Mouse (Mus musculus) lung, embryonic 15.5 days (tissue): ENCODE data around the gene Hook2. TPM values are rescaled to one million over a fixed set of nuclear protein-coding genes. Genes with fewer than 3 reads are reported as not detected.
A peak's percentile ranks its signal among the peaks of the same experiment; 100 is the strongest.

Experiments used
- ATAC-seq: fragments of 200-750 bp; cut with Nextera tagmentation; 2 replicates; pipeline ENCODE4 v1.8.0; 2017; ENCODE audit warnings: moderate number of reproducible peaks, borderline replicate concordance; ENCODE audit not compliant: low FRiP score, low TSS enrichment; ENCODE audit errors: extremely low read depth
- H3K27ac ChIP-seq: fragments of 300-500 bp; sonication (generic); 2 replicates; pipeline ENCODE4 v1.5.1; 2015; ENCODE audit warnings: moderate library complexity, mild to moderate bottlenecking, inconsistent platforms
- H3K27me3 ChIP-seq: fragments of 300-500 bp; sonication (generic); 2 replicates; pipeline ENCODE4 v1.6.1; 2015; ENCODE audit warnings: inconsistent platforms
- H3K36me3 ChIP-seq: fragments of 300-500 bp; sonication (generic); 2 replicates; pipeline ENCODE4 v1.6.1; 2015; ENCODE audit warnings: inconsistent platforms
- H3K4me1 ChIP-seq: fragments of 300-500 bp; sonication (generic); 2 replicates; pipeline ENCODE4 v1.6.1; 2015; ENCODE audit warnings: inconsistent platforms
- H3K4me2 ChIP-seq: fragments of 300-500 bp; sonication (generic); 2 replicates; pipeline ENCODE4 v1.6.1; 2015; ENCODE audit warnings: inconsistent platforms, mild to moderate bottlenecking, moderate library complexity
- H3K4me3 ChIP-seq: fragments of 300-500 bp; sonication (generic); 2 replicates; pipeline ENCODE4 v1.5.1; 2015; ENCODE audit warnings: mild to moderate bottlenecking, inconsistent platforms
- H3K9ac ChIP-seq: fragments of 300-500 bp; sonication (generic); 2 replicates; pipeline ENCODE4 v1.6.1; 2015; ENCODE audit warnings: inconsistent platforms
- H3K9me3 ChIP-seq: fragments of 300-500 bp; sonication (generic); 2 replicates; pipeline ENCODE4 v1.6.1; 2016; ENCODE audit warnings: inconsistent platforms
- WGBS: fragments of 180-500 bp; shearing (Covaris S2); methylation state at CpG from one replicate; pipeline ENCODE4 v1.1.7; 2015; 5-methylcytosine and 5-hydroxymethylcytosine counted together
- polyA plus RNA-seq: library from polyadenylated mRNA; unstranded; fragments of >200 nt; fragmentation: Nextera tagmentation; extraction: Ambion mirVana; gene quantifications from 2 replicates; pipeline ENCODE4 v1.2.1, GENCODE M21; 2015

Hook2 gene
- polyA plus RNA-seq = 23.2 and 23.9 TPM in 2 replicates

DNA sequence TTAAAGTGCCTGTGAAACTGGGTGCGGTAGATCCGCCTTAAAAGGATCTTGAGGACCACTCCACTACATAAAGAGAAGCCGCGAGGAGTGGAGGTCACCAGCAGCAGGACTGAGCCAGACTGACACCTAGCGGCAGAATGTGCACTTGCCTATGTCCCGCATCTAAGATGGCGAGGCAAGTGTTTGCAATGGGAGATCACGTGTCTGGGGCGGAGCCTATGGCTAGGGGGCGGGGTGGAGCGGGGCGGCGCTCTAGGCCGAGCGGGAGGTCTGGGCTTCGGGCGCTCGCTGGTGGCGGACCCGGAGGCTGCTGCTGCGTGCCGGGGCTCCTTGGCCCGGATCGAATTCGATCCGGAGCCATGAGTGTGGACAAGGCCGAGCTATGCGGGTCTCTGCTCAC, at the start of gene Hook2:
Gene Hook2, plus strand, starts transcription at position 255 of the 400 bp plus-strand sequence.
- H3K9me3 ChIP-seq = no peaks in the 10 kb centered on the region
- ATAC-seq = peak; percentile 87
- peaks cover 6% of the 10 kb centered on the region; the same call in 1 of the 2 replicates for H3K27me3 ChIP-seq
- no peaks in the 10 kb centered on the region for H3K36me3 ChIP-seq
- peak within 1 kb of the TSS; percentile 85 for H3K4me2 ChIP-seq
- H3K27ac ChIP-seq = peak within 1 kb of the TSS; percentile 83
- peak within 1 kb of the TSS; percentile 62 for H3K9ac ChIP-seq
- H3K4me1 ChIP-seq = peaks cover 30% of the 10 kb centered on the region
- WGBS = 1% methylated on average over 28 of the region's 28 CpGs
- peak within 1 kb of the TSS; percentile 53 for H3K4me3 ChIP-seq

DNA sequence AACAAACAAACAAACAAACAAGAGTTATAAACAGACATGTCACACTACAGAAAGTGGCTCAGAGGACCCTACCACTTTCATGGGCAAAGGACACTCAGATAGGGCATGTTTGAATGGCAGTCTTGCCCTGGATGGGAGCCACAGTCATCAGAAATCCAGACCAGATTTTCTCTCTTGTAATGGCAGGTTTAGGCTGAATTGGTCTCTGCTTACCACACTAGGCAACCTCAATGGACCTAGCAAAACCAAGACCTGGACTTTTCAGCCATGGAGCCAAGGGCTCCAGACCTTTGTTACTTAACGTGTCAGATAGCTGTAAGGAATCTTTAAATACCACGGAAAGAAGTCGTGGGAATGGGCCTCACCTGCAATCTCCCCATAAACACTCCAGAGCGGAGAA, 46.7 kb upstream of the Hook2 start:
- Histone ChIP-seq H3K9ac (no peak overlapping the region), H3K4me3 (no peak overlapping the region), H3K9me3 (no peaks in the 10 kb centered on the region), H3K36me3 (no peaks in the 10 kb centered on the region), H3K4me2 (no peak overlapping the region), H3K27ac (no peak overlapping the region), H3K27me3 (peaks cover 76% of the 10 kb centered on the region), H3K4me1 (peaks cover 22% of the 10 kb centered on the region)
- 20% methylated on average over 4 of the region's 4 CpGs for WGBS
- ATAC-seq = no peak

DNA sequence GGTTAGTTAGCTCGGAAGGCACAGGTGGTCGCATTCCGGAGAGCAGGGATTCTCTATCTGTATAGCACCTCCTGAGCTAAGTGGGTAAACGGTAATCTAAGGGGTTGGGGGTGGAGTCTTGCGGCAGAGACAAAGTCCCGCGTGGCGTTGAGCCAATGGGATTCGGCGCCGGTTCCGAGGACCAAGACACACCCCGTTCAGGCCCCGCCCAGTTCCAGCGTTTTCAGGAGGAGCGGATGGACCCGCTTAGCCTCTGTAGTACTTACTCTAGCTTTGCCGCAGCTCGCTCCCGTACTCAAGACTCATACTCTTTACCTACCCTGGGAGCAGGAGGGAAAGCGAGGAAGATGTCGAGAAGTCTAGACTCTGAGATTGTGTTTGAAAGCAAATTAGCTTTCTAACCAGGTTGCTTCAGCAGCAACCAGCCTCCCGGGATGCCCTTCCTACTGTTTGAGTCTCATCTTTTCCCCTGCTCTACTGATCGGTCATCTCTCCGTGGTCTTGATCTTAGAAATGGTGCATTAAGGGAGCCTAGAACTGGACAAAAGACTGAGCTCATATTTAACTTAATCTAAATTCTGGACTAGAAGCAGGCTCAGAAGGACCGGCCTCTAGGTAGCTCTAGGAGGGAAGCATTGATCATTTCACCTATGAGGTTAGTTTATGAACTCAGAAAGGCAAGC, 45.8 kb upstream of the Hook2 start:
- H3K4me3 ChIP-seq = no peak overlapping the region; the same call in 1 of the 2 replicates
- H3K4me1 ChIP-seq = peaks cover 22% of the 10 kb centered on the region
- no peaks in the 10 kb centered on the region for H3K36me3 ChIP-seq
- 3% methylated on average over 26 of the region's 26 CpGs for WGBS
- ATAC-seq = no peak
- H3K4me2 ChIP-seq = 0 out of 2 replicates have a peak overlapping the region, but pooled peaks have one; percentile 7
- H3K27me3 ChIP-seq = peaks cover 71% of the 10 kb centered on the region
- no peak overlapping the region for H3K27ac ChIP-seq
- no peak overlapping the region for H3K9ac ChIP-seq
- H3K9me3 ChIP-seq = no peaks in the 10 kb centered on the region

DNA sequence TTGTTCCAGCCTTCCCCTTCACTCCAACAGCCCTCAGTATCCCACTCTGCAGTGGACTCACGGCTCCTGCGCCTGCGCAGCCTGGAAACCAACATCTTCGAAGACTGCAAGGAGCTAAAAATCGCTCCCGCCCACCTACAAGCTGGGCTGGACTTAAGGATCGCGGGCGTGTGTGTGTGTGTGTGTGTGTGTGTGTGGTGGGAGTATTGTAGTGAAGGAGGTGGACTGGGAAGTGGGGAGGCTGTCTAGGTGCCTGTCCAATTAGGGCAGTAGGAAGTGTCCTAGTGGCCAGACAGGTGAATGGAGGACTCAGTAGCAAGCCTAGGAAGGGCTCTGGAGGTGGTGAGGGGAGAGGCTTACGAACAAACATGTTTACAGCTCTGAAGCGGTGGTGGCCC, 45.2 kb upstream of the Hook2 start:
- Histone ChIP-seq H3K9ac (no peak overlapping the region), H3K36me3 (no peaks in the 10 kb centered on the region), H3K4me1 (peaks cover 22% of the 10 kb centered on the region), H3K27ac (no peak overlapping the region), H3K4me3 (peak overlapping the region; percentile 41; the same call in 1 of the 2 replicates), H3K4me2 (peak overlapping the region; percentile 78), H3K27me3 (peaks cover 77% of the 10 kb centered on the region), H3K9me3 (no peaks in the 10 kb centered on the region)
- WGBS = 5% methylated on average over 11 of the region's 11 CpGs
- ATAC-seq = no peak

DNA sequence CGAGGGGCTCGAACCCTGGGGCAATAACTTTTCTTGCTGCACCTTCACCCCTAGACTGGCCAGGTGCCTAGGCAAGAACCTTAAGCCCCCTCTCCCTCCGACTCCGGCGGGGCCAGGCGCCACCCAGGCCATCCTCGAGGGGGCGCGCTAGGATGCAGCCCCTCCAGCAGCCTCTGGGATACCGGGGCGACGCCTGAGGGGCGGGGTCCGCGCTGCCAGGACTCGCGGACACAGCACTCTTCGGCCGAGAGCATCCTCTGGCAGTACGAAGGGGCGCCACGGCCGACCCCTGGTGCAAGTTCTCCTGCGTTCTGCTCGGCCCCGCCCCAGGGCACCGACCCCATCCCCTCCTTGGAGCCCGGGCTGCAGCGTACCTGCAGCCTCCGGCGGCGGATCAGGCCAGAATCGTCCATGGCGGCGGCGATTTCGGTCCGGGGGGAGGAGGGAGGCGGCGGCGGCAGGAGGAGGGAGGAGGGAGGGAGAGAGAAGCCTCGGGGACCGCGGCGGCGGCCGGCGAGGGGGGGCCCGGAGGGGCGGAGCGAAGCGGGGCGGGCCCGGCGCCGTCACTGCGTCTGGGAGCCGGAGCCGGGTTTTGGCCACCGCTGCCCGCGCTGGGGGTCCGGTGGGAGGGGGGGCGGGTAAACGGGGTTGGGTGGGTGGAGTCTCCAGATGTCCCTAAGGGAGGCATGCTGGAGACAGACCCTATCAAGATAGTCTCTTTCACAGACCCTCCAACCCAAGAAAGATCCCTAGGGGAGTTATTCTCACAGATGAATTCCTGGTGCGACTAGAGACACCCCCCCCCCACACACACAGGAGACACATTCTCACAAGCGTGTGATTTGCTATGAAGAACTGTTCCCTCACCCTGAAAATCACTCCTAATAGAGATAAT, 44.5 kb upstream of the Hook2 start:
- peaks cover 82% of the 10 kb centered on the region for H3K27me3 ChIP-seq

DNA sequence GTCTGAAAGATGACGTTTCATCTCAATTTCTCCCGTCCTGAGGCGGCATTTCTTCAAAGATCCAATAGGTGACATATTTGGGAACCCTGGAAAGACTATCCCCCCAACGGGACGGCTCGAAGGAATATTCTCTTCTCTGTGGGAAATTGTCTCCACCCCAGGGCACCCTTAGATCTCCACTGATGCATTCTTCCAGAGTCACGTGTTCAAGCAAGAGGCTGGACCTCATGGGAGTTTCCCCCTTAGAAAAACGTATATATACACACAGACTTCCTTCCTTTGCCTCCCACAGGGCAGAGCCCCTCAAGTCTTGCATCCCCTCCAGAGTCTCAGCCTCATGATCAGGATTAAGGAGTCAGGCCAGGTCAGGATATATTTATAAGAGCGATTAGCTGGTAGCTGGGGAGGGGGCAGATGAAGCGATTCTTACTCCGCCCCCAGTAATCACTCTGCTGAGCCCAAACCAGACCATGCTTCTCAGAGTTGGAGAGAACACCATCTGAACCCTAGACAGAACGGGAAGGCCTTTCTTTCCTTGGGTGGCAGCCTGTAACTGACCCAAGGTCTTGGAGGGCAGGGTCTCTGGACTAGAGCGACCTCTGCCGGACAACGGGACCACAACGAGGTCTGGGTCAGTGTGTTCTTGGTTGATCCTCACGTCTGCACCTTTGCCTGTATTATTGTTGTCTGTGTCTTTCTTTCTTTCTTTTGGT, 43.7 kb upstream of the Hook2 start, which contains the start of gene Rtbdn:
Gene Rtbdn, plus strand, starts transcription at position 464 of the 713 bp plus-strand sequence.
- Histone ChIP-seq H3K9ac (no peak within 1 kb of the TSS), H3K27ac (no peak within 1 kb of the TSS), H3K27me3 (peaks cover 86% of the 10 kb centered on the region), H3K4me3 (peak within 1 kb of the TSS; percentile 41), H3K9me3 (no peaks in the 10 kb centered on the region), H3K4me1 (peaks cover 22% of the 10 kb centered on the region), H3K4me2 (peak within 1 kb of the TSS; percentile 78), H3K36me3 (no peaks in the 10 kb centered on the region)
- 10% methylated on average over 17 of the region's 17 CpGs for WGBS
- peak; percentile 45; the same call in 1 of the 2 replicates for ATAC-seq

More for the DNA sequence above, 44.5 kb upstream of the Hook2 start:
- under 1% methylated on average over 49 of the region's 67 CpGs for WGBS
- Histone ChIP-seq H3K9ac (no peak overlapping the region), H3K9me3 (no peaks in the 10 kb centered on the region), H3K4me2 (peak overlapping the region; percentile 78), H3K4me3 (peak overlapping the region; percentile 41), H3K36me3 (no peaks in the 10 kb centered on the region), H3K27ac (no peak overlapping the region), H3K4me1 (peaks cover 22% of the 10 kb centered on the region)
- ATAC-seq = peak; percentile 35; the same call in 1 of the 2 replicates

DNA sequence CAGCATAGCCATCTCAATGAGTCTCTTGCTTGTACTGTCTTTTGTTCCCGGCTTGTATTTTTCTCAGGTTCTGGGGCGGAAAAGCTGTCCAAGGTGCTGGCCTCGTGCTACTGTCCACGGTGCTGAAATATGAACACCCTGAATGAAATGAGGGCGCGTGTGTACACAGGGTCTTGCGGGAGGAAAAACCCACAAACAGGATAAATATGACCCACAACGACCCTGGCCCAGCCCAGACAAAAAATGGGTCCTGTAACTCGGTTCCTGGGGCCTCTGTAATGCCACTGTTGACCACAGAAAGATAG, 43.2 kb upstream of the Hook2 start:
- peaks cover 22% of the 10 kb centered on the region for H3K4me1 ChIP-seq
- peaks cover 86% of the 10 kb centered on the region for H3K27me3 ChIP-seq
- WGBS = 12% methylated on average over 9 of the region's 9 CpGs
- no peak overlapping the region for H3K4me3 ChIP-seq
- no peak overlapping the region for H3K27ac ChIP-seq
- H3K9ac ChIP-seq = no peak overlapping the region
- H3K36me3 ChIP-seq = no peaks in the 10 kb centered on the region
- H3K9me3 ChIP-seq = no peaks in the 10 kb centered on the region
- H3K4me2 ChIP-seq = no peak overlapping the region
- ATAC-seq = no peak

DNA sequence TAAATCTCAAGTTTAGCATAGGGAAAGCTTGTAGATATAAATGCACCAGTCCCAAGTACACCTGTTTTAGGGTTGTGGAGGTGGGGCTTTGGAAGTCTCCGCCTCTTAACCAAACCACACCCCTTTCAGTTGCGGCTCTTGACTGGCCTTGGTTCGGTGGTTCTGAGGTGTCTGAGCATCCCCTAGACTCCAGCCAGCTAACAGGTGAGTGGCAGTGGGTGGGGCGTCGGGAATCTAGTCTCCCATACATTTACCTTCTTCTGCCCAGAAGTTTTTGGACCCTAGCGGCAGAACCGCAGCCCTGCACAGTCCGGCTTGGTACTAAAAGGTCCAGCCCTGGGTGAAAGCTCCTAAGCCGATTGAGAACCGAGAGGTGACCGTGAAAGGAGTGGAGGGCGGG, 40.6 kb upstream of the Hook2 start:
- H3K27ac ChIP-seq = no peak overlapping the region
- H3K9ac ChIP-seq = no peak overlapping the region
- no peak overlapping the region for H3K4me2 ChIP-seq
- no peak overlapping the region for H3K4me3 ChIP-seq
- 19% methylated on average over 12 of the region's 12 CpGs for WGBS
- ATAC-seq = no peak
- peaks cover 27% of the 10 kb centered on the region for H3K4me1 ChIP-seq
- no peaks in the 10 kb centered on the region for H3K36me3 ChIP-seq
- H3K27me3 ChIP-seq = peaks cover 76% of the 10 kb centered on the region
- no peaks in the 10 kb centered on the region for H3K9me3 ChIP-seq

DNA sequence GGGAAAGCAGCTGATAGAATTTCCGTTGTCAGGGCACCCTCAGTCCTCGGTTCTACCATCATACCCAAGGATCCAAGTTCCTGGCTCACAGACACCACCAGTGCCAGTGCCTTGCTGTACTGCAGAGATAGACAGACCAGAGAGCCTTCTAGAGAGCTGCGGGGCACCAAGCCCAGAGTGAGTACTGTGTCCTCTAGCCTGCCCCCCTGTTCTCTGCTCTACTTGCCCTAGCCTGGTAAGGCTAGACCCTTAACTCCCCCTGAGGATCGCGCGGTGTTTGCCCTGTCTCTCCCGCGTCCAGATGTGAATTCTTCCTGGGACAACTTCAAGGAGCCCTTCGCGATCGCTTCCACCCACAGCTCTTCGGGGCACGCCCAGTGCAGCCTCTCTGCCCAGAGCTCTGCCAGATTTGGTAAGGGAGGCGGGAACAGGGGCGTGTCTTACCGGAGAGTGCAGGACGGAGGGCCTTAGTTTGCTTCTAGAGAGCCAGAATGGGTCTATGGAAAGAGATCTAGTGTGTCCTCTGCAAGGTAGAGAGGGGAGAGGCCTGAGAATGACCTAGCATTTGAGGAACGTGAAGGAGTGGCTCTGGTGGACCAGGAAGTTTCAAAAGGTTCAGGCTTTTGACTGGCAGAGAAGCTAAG, 37.7 kb upstream of the Hook2 start:
- no peak overlapping the region for H3K9ac ChIP-seq
- H3K4me3 ChIP-seq = no peak overlapping the region
- no peak overlapping the region for H3K4me2 ChIP-seq
- ATAC-seq = peak; percentile 13; the same call in 1 of the 2 replicates
- peaks cover 6% of the 10 kb centered on the region; the same call in 1 of the 2 replicates for H3K4me1 ChIP-seq
- 7% methylated on average over 18 of the region's 18 CpGs for WGBS
- H3K27me3 ChIP-seq = peaks cover 48% of the 10 kb centered on the region
- H3K36me3 ChIP-seq = peaks cover 7% of the 10 kb centered on the region; the same call in 1 of the 2 replicates
- H3K27ac ChIP-seq = no peak overlapping the region
- no peaks in the 10 kb centered on the region for H3K9me3 ChIP-seq

DNA sequence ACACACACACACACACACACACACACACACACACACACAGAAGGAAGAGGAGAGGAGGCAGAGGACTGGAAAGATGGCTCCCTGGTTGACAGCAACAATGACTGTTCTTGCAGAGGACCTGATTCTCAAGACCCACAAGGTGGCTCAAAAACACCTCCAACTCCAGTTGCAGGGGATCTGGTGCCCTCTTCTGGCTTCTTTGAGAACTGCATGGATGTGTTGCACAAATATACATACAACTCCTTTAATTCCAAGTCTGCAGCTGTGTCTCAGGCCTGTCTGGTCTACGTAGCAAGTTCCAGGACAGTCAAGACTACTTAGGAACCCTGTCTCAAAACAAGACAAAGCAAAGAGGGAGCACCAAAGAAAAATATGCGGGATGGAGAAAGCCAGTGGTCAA, 33.6 kb upstream of the Hook2 start:
- peaks cover 16% of the 10 kb centered on the region for H3K27me3 ChIP-seq
- WGBS = 45% methylated on average over 2 of the region's 2 CpGs
- H3K4me2 ChIP-seq = no peak overlapping the region
- peaks cover 6% of the 10 kb centered on the region; the same call in 1 of the 2 replicates for H3K4me1 ChIP-seq
- no peak overlapping the region for H3K4me3 ChIP-seq
- H3K9me3 ChIP-seq = no peaks in the 10 kb centered on the region
- peaks cover 10% of the 10 kb centered on the region; the same call in 1 of the 2 replicates for H3K36me3 ChIP-seq
- no peak overlapping the region for H3K27ac ChIP-seq
- no peak for ATAC-seq
- no peak overlapping the region for H3K9ac ChIP-seq

DNA sequence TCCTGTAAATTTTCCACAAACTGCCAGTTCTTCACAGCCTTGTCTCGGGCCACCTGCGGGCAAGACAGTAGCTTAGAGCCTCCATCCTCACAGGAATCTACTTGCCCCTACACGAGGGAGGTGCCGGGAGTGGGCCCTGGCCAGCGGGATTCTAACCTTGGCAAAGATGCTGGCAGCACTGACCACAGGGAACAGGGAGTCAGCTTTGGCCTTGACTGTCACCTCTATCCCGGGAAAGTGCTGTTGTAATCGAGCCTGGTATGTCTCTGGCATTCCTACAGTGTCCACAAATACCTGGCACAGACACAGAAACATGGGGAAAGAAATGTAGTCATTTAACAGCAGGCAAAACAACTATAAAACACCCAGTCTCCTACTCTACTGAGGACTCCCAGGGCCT, 30.6 kb upstream of the Hook2 start:
- H3K4me2 ChIP-seq = no peak overlapping the region
- no peak overlapping the region for H3K27ac ChIP-seq
- no peak overlapping the region for H3K4me3 ChIP-seq
- H3K36me3 ChIP-seq = peaks cover 16% of the 10 kb centered on the region
- H3K4me1 ChIP-seq = peaks cover 1% of the 10 kb centered on the region
- no peaks in the 10 kb centered on the region for H3K9me3 ChIP-seq
- no peak overlapping the region for H3K9ac ChIP-seq
- no peaks in the 10 kb centered on the region for H3K27me3 ChIP-seq
- WGBS = 89% methylated on average over 7 of the region's 7 CpGs
- ATAC-seq = no peak
